ENCODE assay signal across 8 mouse cellular contexts in the genomic region with DNA sequence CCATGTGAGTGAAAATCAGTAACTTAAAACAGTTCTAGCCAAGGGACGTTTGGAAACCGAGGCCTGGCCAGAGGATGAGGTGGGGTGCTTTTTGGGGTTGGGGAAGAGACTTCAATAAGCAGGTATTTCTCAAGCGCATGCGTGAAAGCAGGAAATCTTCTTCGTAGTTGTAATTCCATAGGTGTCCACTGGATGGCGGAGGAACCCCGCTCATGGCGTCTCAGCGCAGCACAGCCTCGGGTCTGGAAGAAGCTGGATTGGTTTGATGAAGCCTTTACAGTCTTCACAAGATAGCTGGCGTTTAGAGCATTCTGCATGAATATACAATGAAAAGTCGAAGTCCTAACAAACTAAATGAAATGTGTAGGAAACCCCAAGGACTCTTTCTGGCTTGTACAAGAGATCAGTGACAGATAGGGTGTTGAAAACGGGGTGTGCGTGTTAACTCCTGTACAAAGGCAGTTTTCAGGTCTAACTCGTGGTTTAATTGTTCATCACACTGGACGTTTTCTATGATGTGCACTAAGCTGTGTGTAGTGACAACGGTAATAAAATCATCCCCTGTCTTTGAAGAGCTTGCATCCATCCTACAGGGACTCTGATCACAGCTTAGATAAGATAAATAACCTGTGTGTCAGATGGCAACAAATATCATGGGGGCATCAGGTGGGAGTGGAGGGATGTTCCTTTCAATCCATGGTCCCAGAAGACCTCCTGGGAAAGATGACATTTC.
A peak's percentile ranks its signal among the peaks of the same experiment; 100 is the strongest.
DNase-seq lines count a peak whose midpoint lies in the region; ATAC-seq and TF ChIP-seq lines count a peak whose summit lies in the region.

No protein-coding gene starts in this region.

- H3K4me3 ChIP-seq in liver, embryonic 12.5 days: no peak overlapping the region
- H3K4me3 ChIP-seq in kidney, adult 2 months (ENCODE audit: insufficient read depth, low read depth, low read length): no peak overlapping the region
- no peak overlapping the region for H3K4me3 ChIP-seq in limb, embryonic 10.5 days

- WGBS in liver, embryonic 12.5 days (ENCODE audit: insufficient replicate concordance): 13% methylated on average over 17 of the region's 17 CpGs
- 10% methylated on average over 17 of the region's 17 CpGs for WGBS in kidney, adult 2 months
- 21% methylated on average over 17 of the region's 17 CpGs for WGBS in limb, embryonic 10.5 days

- H3K4me2 ChIP-seq in liver, embryonic 12.5 days: no peak overlapping the region

- no peak overlapping the region for H3K9ac ChIP-seq in liver, embryonic 12.5 days

- H3K36me3 ChIP-seq in liver, embryonic 12.5 days: no peaks in the 10 kb centered on the region
- H3K36me3 ChIP-seq in kidney, adult 2 months (ENCODE audit: control insufficient read depth, insufficient read depth, low read length): no peaks in the 10 kb centered on the region
- no peaks in the 10 kb centered on the region for H3K36me3 ChIP-seq in limb, embryonic 10.5 days

- DNase-seq in liver: peak; percentile 60
- DNase-seq in embryo, embryonic 10 days (ENCODE audit: low spot score): peak; percentile 88
- DNase-seq in gastrocnemius, postnatal 36 days: peak; percentile 47 to 51
- DNase-seq in kidney, adult 2 months: peak; percentile 83
- peak; percentile 81 for DNase-seq in limb, embryonic 10.5 days (ENCODE audit: low spot score)
- DNase-seq in spleen, postnatal 14 days (ENCODE audit: low spot score in 2 of 2): peak; percentile 30 to 63

- no peak for ATAC-seq in liver, embryonic 12.5 days
- ATAC-seq in monocyte, adult 5-6 weeks (replicated peaks; ENCODE audit: insufficient number of reproducible peaks, low FRiP score, low TSS enrichment, poor library complexity, severe bottlenecking): peak; percentile 64; the same call in 1 of the 2 replicates

- TF ChIP-seq POLR2A in kidney, adult 2 months (IDR thresholded peaks at IDR 0.05; ENCODE audit: low read depth, low read length): no peak

- no peaks in the 10 kb centered on the region for H3K4me1 ChIP-seq in liver, embryonic 12.5 days
- H3K4me1 ChIP-seq in kidney, adult 2 months (ENCODE audit: control insufficient read depth, insufficient read depth, low read length): no peaks in the 10 kb centered on the region
- H3K4me1 ChIP-seq in limb, embryonic 10.5 days: peaks cover 5% of the 10 kb centered on the region

- H3K9me3 ChIP-seq in liver, embryonic 12.5 days (replicated peaks): no peaks in the 10 kb centered on the region
- H3K9me3 ChIP-seq in limb, embryonic 10.5 days (replicated peaks): no peaks in the 10 kb centered on the region

- H3K27ac ChIP-seq in liver, embryonic 12.5 days: no peak overlapping the region
- H3K27ac ChIP-seq in kidney, adult 2 months (ENCODE audit: insufficient read depth, low read depth, low read length): no peak overlapping the region
- H3K27ac ChIP-seq in limb, embryonic 10.5 days: no peak overlapping the region

- intact Hi-C loops in gastrocnemius, postnatal 36 days (cut with DNase I): loop anchor here (5.0 to 10.0 kb wide), 2 partner anchors 470 to 958 kb away; no protein-coding TSS in a partner anchor

- peak; percentile 95 for TF ChIP-seq CTCF in kidney, adult 2 months (conservative IDR thresholded peaks at IDR 0.05; ENCODE audit: insufficient read depth, insufficient read length, low read depth, low read length)

- H3K27me3 ChIP-seq in liver, embryonic 12.5 days (replicated peaks): no peaks in the 10 kb centered on the region
- H3K27me3 ChIP-seq in kidney, adult 2 months (replicated peaks; ENCODE audit: control insufficient read depth, insufficient read depth, low read length): no peaks in the 10 kb centered on the region
- no peaks in the 10 kb centered on the region for H3K27me3 ChIP-seq in limb, embryonic 10.5 days (ENCODE audit: low read depth, poor library complexity, severe bottlenecking)
